ENCODE assay signal across 15 mouse cellular contexts in the genomic region with DNA sequence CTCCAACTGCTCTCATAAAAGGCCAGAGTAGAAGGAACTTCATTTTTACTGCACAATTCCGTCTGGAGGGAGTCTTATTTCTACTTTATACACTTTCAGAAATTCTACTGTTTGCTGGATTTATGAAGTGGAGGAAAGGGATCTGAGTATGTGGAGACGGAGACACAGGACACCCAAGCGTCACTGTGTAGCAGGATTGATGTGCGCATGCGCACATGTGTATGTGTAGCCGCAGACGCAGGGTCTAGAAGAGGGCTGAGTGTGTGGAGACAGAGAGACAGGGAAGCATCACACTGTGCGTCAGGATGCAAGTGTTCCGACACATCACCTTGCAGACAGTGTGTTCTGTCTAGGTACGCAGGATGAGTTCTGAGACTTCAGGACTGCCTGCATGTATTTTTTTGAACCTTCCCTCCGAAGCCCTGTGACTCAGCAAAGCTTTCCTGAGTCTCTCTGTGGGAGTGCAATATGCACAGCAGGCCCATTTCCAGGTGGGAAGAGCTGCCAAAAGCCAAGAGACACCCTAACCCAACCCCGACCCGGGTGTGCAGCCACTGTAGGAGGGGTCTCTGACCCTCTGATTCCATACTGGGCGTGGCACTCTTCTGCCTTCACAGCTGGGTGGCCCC.
DNase-seq lines count a peak whose midpoint lies in the region; ATAC-seq lines count a peak whose summit lies in the region.
"Had no signal": no experiment of that assay in that cellular context is flagged by ENCODE, and none has a peak within 500 bp of the region (broad histone marks: within the 10 kb centered on the region; RNA-seq: fewer than 3 reads in every experiment).

No protein-coding gene starts in this region.

- no peak for ATAC-seq in inflammation-experienced regulatory T-cells, adult 6 months
- ATAC-seq: forebrain, embryonic 15.5 days; liver, postnatal 0 days; lung, postnatal 0 days had no signal

- intact Hi-C loops in left cerebral cortex, postnatal 14 days (cut with DNase I): no loop called here

- peak; percentile 12 to 13 for DNase-seq in left cerebral cortex, adult 18-20 months (ENCODE audit: low spot score in 2 of 2)
- no peak for DNase-seq in left cerebral cortex, postnatal 14 days (ENCODE audit: low spot score in 2 of 2)
- DNase-seq in right cerebral cortex, adult 2 months (ENCODE audit: low spot score in 2 of 2): peak; percentile 22 to 39
- no peak for DNase-seq in right cerebral cortex, postnatal 36 days (ENCODE audit: low spot score in 2 of 2)
- DNase-seq in WW6 (ENCODE audit: low read depth, low spot score): peak; percentile 29
- DNase-seq in embryo, embryonic 10 days (ENCODE audit: low spot score): no peak
- DNase-seq: adrenal gland, postnatal 36 days; cerebellum, adult 11 months; cerebellum, adult 9-11 months; heart, postnatal 4 days; kidney, adult 2 months; liver, postnatal 0 days had no signal

Comparison
In these comparisons a context has a peak if more than half of its experiments do, and no peak if none do; other contexts are left out.
1. DNase-seq: peak in left cerebral cortex, adult 18-20 months (2 of 2), right cerebral cortex, adult 2 months (2 of 2) and WW6 (single experiment); none in left cerebral cortex, postnatal 14 days (0 of 2), right cerebral cortex, postnatal 36 days (0 of 2) and embryo, embryonic 10 days (single experiment).